Mouse (Mus musculus) macrophage (primary cell): ENCODE results near the gene Rtl5. TPM values are rescaled to one million over a fixed set of nuclear protein-coding genes. Genes with fewer than 3 reads are reported as not detected.

ENCODE experiments used
- polyA plus RNA-seq: library from polyadenylated mRNA; stranded (reverse); fragments of 250-400 nt; gene quantifications from 3 replicates; pipeline ENCODE4 v1.2.4, GENCODE M21; 2018; ENCODE audit warnings: inconsistent platforms

Gene Rtl5
- polyA plus RNA-seq, 1 experiment from 2014 or later: 7.6 TPM

Other genes with a start within 250 kb of the Rtl5 start
- gene Nhsl2, start 221.9 kb downstream of the Rtl5 start, polyA plus RNA-seq: 1.6 to 2.7 TPM (median 2.4 TPM) in 3 replicates
- gene Pin4, start 48.1 kb upstream of the Rtl5 start, polyA plus RNA-seq: 109 to 182 TPM (median 119 TPM) in 3 replicates
- 1.3 to 5.2 TPM (median 3.0 TPM) in 3 replicates for gene Ercc6l, start 85.8 kb upstream of the Rtl5 start, polyA plus RNA-seq
- gene Rps4x, start 118.1 kb upstream of the Rtl5 start, polyA plus RNA-seq: 633 to 1,240 TPM (median 1,052 TPM) in 3 replicates
- not detected in 3 replicates for gene Cited1, start 180.9 kb upstream of the Rtl5 start, polyA plus RNA-seq